Mouse (Mus musculus): Measurements from ENCODE around the gene Primpol. TPM values are rescaled to one million over a fixed set of nuclear protein-coding genes. Genes with fewer than 3 reads are reported as not detected.

Primpol gene
- total RNA-seq (2021) = 10 to 100 TPM; 11.0 to 13.3 TPM
- long read RNA-seq, experiment 1, partial matches to known transcripts = 4 of 13 reads
- long read RNA-seq, experiment 1, other reads (novel, unspliced or antisense) = 5 of 13 reads
- long read RNA-seq, experiment 2 = 0 reads

- DNase-seq = peak; percentile 97 to 99
Measured at GRCm38 (mm10) chr8:46616879-46617689, at the start of gene Primpol, which contains the start of gene Casp3. Primpol (minus strand) TSS chr8:46617212. Casp3 (plus strand) TSS chr8:46617291.

- no peak for DNase-seq
Measured at GRCm38 (mm10) chr8:46655919-46656318, 38.9 kb upstream of the Primpol start.

- DNase-seq = peak; percentile 75 to 79
Measured at GRCm38 (mm10) chr8:46651872-46652271, 34.9 kb upstream of the Primpol start.

- DNase-seq = no peak
Measured at GRCm38 (mm10) chr8:46648421-46648820, 31.4 kb upstream of the Primpol start.

GRCm38 (mm10) chr8:46641272-46641671, 24.3 kb upstream of the Primpol start:
- no peak for DNase-seq

- DNase-seq = no peak
Measured at GRCm38 (mm10) chr8:46639852-46640251, 22.8 kb upstream of the Primpol start.

- peak; percentile 44 to 66 for DNase-seq
Measured at GRCm38 (mm10) chr8:46639010-46639571, 22.1 kb upstream of the Primpol start.

GRCm38 (mm10) chr8:46630932-46631331, 13.9 kb upstream of the Primpol start:
- no peak for DNase-seq

GRCm38 (mm10) chr8:46630422-46630821, 13.4 kb upstream of the Primpol start:
- DNase-seq = no peak

GRCm38 (mm10) chr8:46628645-46629044, 11.6 kb upstream of the Primpol start:
- DNase-seq = no peak

GRCm38 (mm10) chr8:46627881-46628280, 10.9 kb upstream of the Primpol start:
- DNase-seq = no peak

GRCm38 (mm10) chr8:46626642-46627041, 9.6 kb upstream of the Primpol start:
- no peak for DNase-seq

- DNase-seq = no peak
Measured at GRCm38 (mm10) chr8:46625166-46625565, 8.2 kb upstream of the Primpol start.

- no peak for DNase-seq
Measured at GRCm38 (mm10) chr8:46622446-46623270, 5.6 kb upstream of the Primpol start.

GRCm38 (mm10) chr8:46618639-46619320, 1.8 kb upstream of the Primpol start:
- DNase-seq = no peak

- DNase-seq = no peak
Measured at GRCm38 (mm10) chr8:46617690-46618620, 943 bp upstream of the Primpol start.

GRCm38 (mm10) chr8:46615936-46616335, 1.1 kb downstream of the Primpol start:
- no peak for DNase-seq

- no peak for DNase-seq
Measured at GRCm38 (mm10) chr8:46613377-46613776, 3.6 kb downstream of the Primpol start.

GRCm38 (mm10) chr8:46612913-46613312, 4.1 kb downstream of the Primpol start:
- no peak for DNase-seq

GRCm38 (mm10) chr8:46611557-46611956, 5.5 kb downstream of the Primpol start:
- no peak for DNase-seq

- no peak for DNase-seq
Measured at GRCm38 (mm10) chr8:46606930-46607329, 10.1 kb downstream of the Primpol start.
